Mouse (Mus musculus): ENCODE results near the gene Stk10. TPM values are rescaled to one million over a fixed set of nuclear protein-coding genes. Genes with fewer than 3 reads are reported as not detected.
"Not testable (repeated sequence)": the region's sequence is repeated elsewhere in the genome, so short reads cannot be mapped to it uniquely, and the experiment has no call there.

The Stk10 gene
- polyA plus RNA-seq, 1 experiment from 2014 or later, result 3.2 TPM

DNA sequence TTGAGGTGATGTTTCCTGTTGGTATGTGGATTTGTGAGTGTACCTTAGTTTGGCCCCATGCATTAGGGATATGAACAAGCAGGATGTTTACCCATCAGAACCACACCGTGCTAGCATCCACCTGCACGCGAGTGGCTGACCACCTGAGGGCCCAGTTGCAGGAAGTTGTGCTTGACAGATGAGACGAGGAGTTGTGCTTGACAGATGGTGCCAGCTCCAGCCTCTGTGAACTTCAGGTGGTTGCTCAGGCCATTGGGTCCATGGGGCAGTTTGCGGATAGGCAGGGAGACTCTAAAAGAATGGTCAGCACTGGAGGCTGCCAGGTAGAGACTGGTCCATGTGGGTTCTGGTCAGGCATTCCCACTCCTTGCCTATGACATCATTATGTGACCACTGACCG, 83.0 kb downstream of the Stk10 start:
- no peak overlapping the region for H3K9ac ChIP-seq (ENCODE audit: low read length)
- no peak for ATAC-seq (ENCODE audit: low read depth)
- no peaks in the 10 kb centered on the region for H3K36me3 ChIP-seq (ENCODE audit: control insufficient read depth, insufficient read depth, low read length)
- H3K27ac ChIP-seq (ENCODE audit: low read length), result no peak overlapping the region
- no peak overlapping the region for H3K4me2 ChIP-seq (ENCODE audit: low read depth, low read length)
- H3K27me3 ChIP-seq (ENCODE audit: control insufficient read depth, insufficient read depth, low read depth, low read length), result no peaks in the 10 kb centered on the region
- no peak overlapping the region for H3K4me3 ChIP-seq (ENCODE audit: low read length)
- H3K9me3 ChIP-seq (ENCODE audit: control insufficient read depth, low read length), result no peaks in the 10 kb centered on the region
- H3K4me1 ChIP-seq (replicated peaks; ENCODE audit: control insufficient read depth, insufficient read depth, low read length), result peaks cover 16% of the 10 kb centered on the region
- WGBS, result 67% methylated on average over 6 of the region's 6 CpGs

DNA sequence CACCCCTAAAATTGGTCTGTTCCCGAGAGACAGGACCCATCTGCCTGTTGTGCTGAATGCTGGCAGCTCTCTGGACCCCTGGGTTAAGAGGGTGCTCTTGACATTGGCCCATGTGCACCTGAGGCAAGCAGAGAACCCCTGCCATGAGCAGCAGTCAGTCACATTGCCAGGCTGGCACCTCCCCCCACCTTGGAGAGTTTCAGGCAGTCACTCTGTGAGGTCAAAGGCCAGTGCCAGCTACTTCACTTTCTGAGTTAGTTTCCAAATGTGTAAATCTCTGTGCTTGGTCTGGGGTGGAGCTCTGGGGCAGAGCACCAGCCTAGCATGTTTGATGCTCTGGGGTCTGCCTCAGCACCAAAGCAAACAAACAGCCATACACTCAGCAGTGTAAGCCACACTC, 84.9 kb downstream of the Stk10 start:
- H3K27ac ChIP-seq (ENCODE audit: low read length), result no peak overlapping the region
- no peak overlapping the region for H3K4me3 ChIP-seq (ENCODE audit: low read length)
- peaks cover 16% of the 10 kb centered on the region for H3K4me1 ChIP-seq (replicated peaks; ENCODE audit: control insufficient read depth, insufficient read depth, low read length)
- H3K4me2 ChIP-seq (ENCODE audit: low read depth, low read length), result no peak overlapping the region
- no peak overlapping the region for H3K9ac ChIP-seq (ENCODE audit: low read length)
- H3K9me3 ChIP-seq (ENCODE audit: control insufficient read depth, low read length), result no peaks in the 10 kb centered on the region
- no peaks in the 10 kb centered on the region for H3K36me3 ChIP-seq (ENCODE audit: control insufficient read depth, insufficient read depth, low read length)
- 85% methylated on average over 1 of the region's 1 CpGs for WGBS
- no peak for ATAC-seq (ENCODE audit: low read depth)
- no peaks in the 10 kb centered on the region for H3K27me3 ChIP-seq (ENCODE audit: control insufficient read depth, insufficient read depth, low read depth, low read length)

DNA sequence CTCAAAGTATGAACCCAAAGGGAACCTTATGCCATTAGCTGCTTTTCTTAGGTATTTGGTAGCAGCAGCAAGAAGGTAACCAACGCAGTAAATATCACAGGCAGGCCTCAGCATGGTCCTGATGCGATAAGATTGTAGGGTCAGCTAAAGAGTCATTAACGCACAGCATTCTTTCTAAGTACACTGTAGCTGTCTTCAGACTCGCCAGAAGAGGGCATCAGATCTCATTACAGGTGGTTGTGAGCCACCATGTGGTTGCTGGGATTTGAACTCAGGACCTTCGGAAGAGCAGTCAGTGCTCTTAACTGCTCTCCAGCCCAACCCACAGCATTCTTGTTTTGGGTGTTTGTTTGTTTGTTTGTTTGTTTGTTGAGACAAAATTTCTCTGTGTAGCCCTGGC, 85.5 kb downstream of the Stk10 start:
- not testable (repeated sequence) for H3K36me3 ChIP-seq (ENCODE audit: control insufficient read depth, insufficient read depth, low read length); ATAC-seq (ENCODE audit: low read depth); H3K4me3 ChIP-seq (ENCODE audit: low read length); H3K27me3 ChIP-seq (ENCODE audit: control insufficient read depth, insufficient read depth, low read depth, low read length); H3K9me3 ChIP-seq (ENCODE audit: control insufficient read depth, low read length); H3K4me2 ChIP-seq (ENCODE audit: low read depth, low read length); H3K9ac ChIP-seq (ENCODE audit: low read length); H3K27ac ChIP-seq (ENCODE audit: low read length)
- 81% methylated on average over 5 of the region's 5 CpGs for WGBS
- H3K4me1 ChIP-seq (replicated peaks; ENCODE audit: control insufficient read depth, insufficient read depth, low read length), result peaks cover 16% of the 10 kb centered on the region

- no peaks in the 10 kb centered on the region for H3K27me3 ChIP-seq (ENCODE audit: control insufficient read depth, insufficient read depth, low read depth, low read length)
- H3K27ac ChIP-seq (ENCODE audit: low read length), result peak overlapping the region; percentile 34
- no peaks in the 10 kb centered on the region for H3K36me3 ChIP-seq (ENCODE audit: control insufficient read depth, insufficient read depth, low read length)
- no peaks in the 10 kb centered on the region for H3K9me3 ChIP-seq (ENCODE audit: control insufficient read depth, low read length)
- H3K9ac ChIP-seq (ENCODE audit: low read length), result no peak overlapping the region
- H3K4me2 ChIP-seq (ENCODE audit: low read depth, low read length), result no peak overlapping the region
- H3K4me3 ChIP-seq (ENCODE audit: low read length), result no peak overlapping the region
- peak; percentile 90 for ATAC-seq (ENCODE audit: low read depth)
- 21% methylated on average over 8 of the region's 8 CpGs for WGBS
- peaks cover 16% of the 10 kb centered on the region for H3K4me1 ChIP-seq (replicated peaks; ENCODE audit: control insufficient read depth, insufficient read depth, low read length)
These were observed 86.2 kb downstream of the Stk10 start for GRCm38 (mm10) chr11:32619257-32619816.

GRCm38 (mm10) chr11:32619866-32620456, 86.9 kb downstream of the Stk10 start:
- Histone ChIP-seq H3K4me3 (ENCODE audit: low read length) (no peak overlapping the region), H3K27me3 (ENCODE audit: control insufficient read depth, insufficient read depth, low read depth, low read length) (no peaks in the 10 kb centered on the region), H3K4me2 (ENCODE audit: low read depth, low read length) (no peak overlapping the region), H3K4me1 (replicated peaks; ENCODE audit: control insufficient read depth, insufficient read depth, low read length) (peaks cover 16% of the 10 kb centered on the region), H3K36me3 (ENCODE audit: control insufficient read depth, insufficient read depth, low read length) (no peaks in the 10 kb centered on the region), H3K27ac (ENCODE audit: low read length) (peak overlapping the region; percentile 45; the same call in 1 of the 2 replicates), H3K9me3 (ENCODE audit: control insufficient read depth, low read length) (no peaks in the 10 kb centered on the region), H3K9ac (ENCODE audit: low read length) (no peak overlapping the region)
- 71% methylated on average over 6 of the region's 6 CpGs for WGBS
- ATAC-seq (ENCODE audit: low read depth), result no peak

GRCm38 (mm10) chr11:32621831-32622478, 88.8 kb downstream of the Stk10 start:
- no peak overlapping the region for H3K27ac ChIP-seq (ENCODE audit: low read length)
- 72% methylated on average over 12 of the region's 12 CpGs for WGBS
- H3K9ac ChIP-seq (ENCODE audit: low read length), result no peak overlapping the region
- H3K9me3 ChIP-seq (ENCODE audit: control insufficient read depth, low read length), result no peaks in the 10 kb centered on the region
- H3K4me3 ChIP-seq (ENCODE audit: low read length), result no peak overlapping the region
- H3K36me3 ChIP-seq (ENCODE audit: control insufficient read depth, insufficient read depth, low read length), result no peaks in the 10 kb centered on the region
- H3K4me2 ChIP-seq (ENCODE audit: low read depth, low read length), result no peak overlapping the region
- no peak for ATAC-seq (ENCODE audit: low read depth)
- no peaks in the 10 kb centered on the region for H3K27me3 ChIP-seq (ENCODE audit: control insufficient read depth, insufficient read depth, low read depth, low read length)
- peaks cover 13% of the 10 kb centered on the region for H3K4me1 ChIP-seq (replicated peaks; ENCODE audit: control insufficient read depth, insufficient read depth, low read length)

DNA sequence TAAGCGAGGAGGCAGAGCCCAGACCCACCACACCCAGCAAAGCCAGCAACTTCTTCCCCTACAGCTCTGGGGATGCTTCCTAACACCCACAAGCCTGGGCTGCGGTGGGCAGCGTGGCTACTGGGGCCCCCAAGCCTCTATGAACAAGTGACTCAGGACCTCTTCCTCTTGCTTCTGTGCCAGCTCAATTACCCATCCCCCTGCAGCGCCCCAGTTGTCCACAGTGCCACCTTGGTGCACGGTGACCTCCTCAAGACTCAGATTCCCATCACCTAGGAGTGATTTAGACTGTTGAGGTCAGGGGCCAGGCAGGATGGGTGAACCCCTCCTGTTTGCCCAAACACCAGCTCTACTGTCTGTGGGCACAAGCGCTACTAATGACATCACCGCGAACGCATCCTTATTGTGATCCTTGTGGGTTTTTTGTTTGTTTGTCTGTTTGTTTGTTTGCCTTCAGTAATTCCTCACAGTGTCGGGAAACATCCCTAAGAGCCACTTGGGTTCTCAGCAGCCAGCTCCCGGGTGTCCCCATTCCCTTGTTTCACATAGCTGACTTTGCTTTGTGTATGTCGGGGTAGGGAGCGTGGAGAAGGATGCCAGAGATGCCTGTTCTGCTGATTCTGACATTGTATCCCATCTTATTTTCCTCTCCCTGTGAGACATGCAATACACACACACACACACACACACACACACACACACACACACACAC, 89.5 kb downstream of the Stk10 start:
- Histone ChIP-seq H3K9ac (ENCODE audit: low read length) (no peak overlapping the region), H3K27ac (ENCODE audit: low read length) (no peak overlapping the region), H3K4me1 (replicated peaks; ENCODE audit: control insufficient read depth, insufficient read depth, low read length) (peaks cover 13% of the 10 kb centered on the region), H3K4me3 (ENCODE audit: low read length) (no peak overlapping the region), H3K4me2 (ENCODE audit: low read depth, low read length) (no peak overlapping the region), H3K27me3 (ENCODE audit: control insufficient read depth, insufficient read depth, low read depth, low read length) (no peaks in the 10 kb centered on the region), H3K9me3 (ENCODE audit: control insufficient read depth, low read length) (no peaks in the 10 kb centered on the region), H3K36me3 (ENCODE audit: control insufficient read depth, insufficient read depth, low read length) (no peaks in the 10 kb centered on the region)
- WGBS, result 78% methylated on average over 13 of the region's 13 CpGs
- ATAC-seq (ENCODE audit: low read depth), result no peak

- H3K4me2 ChIP-seq (ENCODE audit: low read depth, low read length), result no peak overlapping the region
- no peak for ATAC-seq (ENCODE audit: low read depth)
- no peak overlapping the region for H3K9ac ChIP-seq (ENCODE audit: low read length)
- 86% methylated on average over 5 of the region's 5 CpGs for WGBS
- H3K27me3 ChIP-seq (ENCODE audit: control insufficient read depth, insufficient read depth, low read depth, low read length), result no peaks in the 10 kb centered on the region
- no peaks in the 10 kb centered on the region for H3K9me3 ChIP-seq (ENCODE audit: control insufficient read depth, low read length)
- H3K4me3 ChIP-seq (ENCODE audit: low read length), result no peak overlapping the region
- peaks cover 13% of the 10 kb centered on the region for H3K4me1 ChIP-seq (replicated peaks; ENCODE audit: control insufficient read depth, insufficient read depth, low read length)
- no peak overlapping the region for H3K27ac ChIP-seq (ENCODE audit: low read length)
- no peaks in the 10 kb centered on the region for H3K36me3 ChIP-seq (ENCODE audit: control insufficient read depth, insufficient read depth, low read length)
These were observed 90.1 kb downstream of the Stk10 start for GRCm38 (mm10) chr11:32623236-32623635.

DNA sequence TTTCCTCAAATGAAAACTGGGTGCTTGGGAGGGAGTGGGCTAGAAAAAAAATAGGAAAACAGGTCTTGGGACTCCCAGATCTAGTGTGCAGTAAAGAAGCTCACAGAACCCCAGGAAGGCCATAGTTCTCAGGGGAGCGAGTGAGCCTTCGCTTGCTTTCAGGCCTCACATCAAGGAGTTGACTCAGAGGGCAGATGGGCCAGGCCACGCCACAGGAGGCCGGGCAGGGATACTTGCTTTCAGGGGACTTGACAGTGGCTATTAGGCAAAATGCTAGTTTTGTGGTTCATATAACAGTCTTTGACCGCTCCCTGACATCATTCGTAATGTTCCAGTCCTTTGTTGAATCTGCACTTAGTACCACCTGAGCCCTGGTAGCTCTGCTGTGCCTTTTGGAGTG, 90.8 kb downstream of the Stk10 start:
- H3K27me3 ChIP-seq (ENCODE audit: control insufficient read depth, insufficient read depth, low read depth, low read length), result no peaks in the 10 kb centered on the region
- no peak overlapping the region for H3K4me2 ChIP-seq (ENCODE audit: low read depth, low read length)
- H3K9me3 ChIP-seq (ENCODE audit: control insufficient read depth, low read length), result no peaks in the 10 kb centered on the region
- no peak overlapping the region for H3K27ac ChIP-seq (ENCODE audit: low read length)
- no peak overlapping the region for H3K4me3 ChIP-seq (ENCODE audit: low read length)
- H3K9ac ChIP-seq (ENCODE audit: low read length), result no peak overlapping the region
- WGBS, result 87% methylated on average over 6 of the region's 6 CpGs
- H3K36me3 ChIP-seq (ENCODE audit: control insufficient read depth, insufficient read depth, low read length), result no peaks in the 10 kb centered on the region
- peaks cover 13% of the 10 kb centered on the region for H3K4me1 ChIP-seq (replicated peaks; ENCODE audit: control insufficient read depth, insufficient read depth, low read length)
- no peak for ATAC-seq (ENCODE audit: low read depth)

All from lung, embryonic 16.5 days (tissue).